Mouse (Mus musculus): ENCODE results near the gene Cep41.

The Cep41 gene

DNA sequence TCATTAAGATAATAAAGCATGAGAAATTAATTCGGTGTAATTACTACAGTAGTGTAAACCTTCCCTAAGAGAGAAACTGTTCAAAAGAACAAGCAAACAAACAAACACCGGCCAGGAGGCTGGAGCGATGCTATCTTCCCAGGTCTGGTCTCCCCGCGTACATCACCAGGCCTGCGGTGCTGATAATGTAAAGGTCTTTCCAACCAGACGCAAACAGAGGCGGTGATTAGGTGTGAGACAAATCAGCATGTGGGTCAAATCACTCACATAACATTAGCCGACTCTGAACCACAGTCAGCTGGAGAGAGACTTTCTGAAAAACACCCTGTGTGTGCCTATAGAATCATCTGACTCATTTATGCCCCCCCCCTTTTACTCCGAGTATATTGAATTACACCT lies 17.8 kb upstream of the Cep41 start:
- DNase-seq (ENCODE audit: low spot score in 2 of 2): no peak

GRCm38 (mm10) chr6:30710371-30711364 lies 17.1 kb upstream of the Cep41 start:
- no peak for DNase-seq (ENCODE audit: low spot score in 2 of 2)

GRCm38 (mm10) chr6:30709115-30709514 lies 15.6 kb upstream of the Cep41 start:
- no peak for DNase-seq (ENCODE audit: low spot score in 2 of 2)

GRCm38 (mm10) chr6:30703977-30704602 lies 10.5 kb upstream of the Cep41 start:
- DNase-seq (ENCODE audit: low spot score in 2 of 2): no peak

DNA sequence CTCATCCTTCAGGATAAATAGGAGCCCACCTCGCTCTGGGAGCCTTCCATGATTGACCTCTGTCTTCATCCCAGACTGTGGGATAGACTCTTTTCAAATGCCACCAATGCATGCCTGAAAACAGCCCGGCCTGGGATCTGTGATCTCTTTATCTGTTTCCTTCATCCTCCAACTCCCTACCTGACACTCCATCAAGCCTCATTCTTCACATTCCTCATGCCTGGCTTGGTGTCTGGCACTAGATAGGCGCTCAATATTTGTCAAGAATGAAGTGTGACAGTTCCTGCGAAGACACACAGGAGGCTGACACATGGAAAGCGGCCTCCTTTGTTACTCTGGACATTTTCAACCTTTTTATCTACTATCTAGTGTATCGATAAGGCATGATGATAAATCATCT lies 9.9 kb upstream of the Cep41 start:
- DNase-seq (ENCODE audit: low spot score in 2 of 2): no peak

- no peak for DNase-seq (ENCODE audit: low spot score in 2 of 2)
Measured at GRCm38 (mm10) chr6:30702881-30703280, 9.3 kb upstream of the Cep41 start.

DNA sequence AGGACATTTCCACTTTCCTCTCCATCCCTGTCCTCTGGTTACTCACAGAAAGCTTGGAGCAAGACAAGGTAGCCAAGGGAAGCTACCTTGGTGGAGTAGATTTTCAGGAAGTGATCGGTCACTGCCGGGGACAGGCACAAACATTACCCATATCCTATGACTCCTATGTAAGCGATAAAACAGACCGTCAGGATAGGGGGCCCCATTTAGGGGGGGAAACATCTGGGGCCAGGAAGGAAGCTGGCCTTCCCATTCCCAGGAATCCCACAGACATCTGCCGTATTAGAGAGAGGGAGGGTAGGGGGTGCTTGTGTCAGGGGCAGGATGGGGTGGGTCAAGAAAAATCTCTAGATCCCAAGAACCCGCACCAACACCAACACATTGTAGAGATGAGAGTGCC lies 6.6 kb upstream of the Cep41 start:
- no peak for DNase-seq (ENCODE audit: low spot score in 2 of 2)

DNA sequence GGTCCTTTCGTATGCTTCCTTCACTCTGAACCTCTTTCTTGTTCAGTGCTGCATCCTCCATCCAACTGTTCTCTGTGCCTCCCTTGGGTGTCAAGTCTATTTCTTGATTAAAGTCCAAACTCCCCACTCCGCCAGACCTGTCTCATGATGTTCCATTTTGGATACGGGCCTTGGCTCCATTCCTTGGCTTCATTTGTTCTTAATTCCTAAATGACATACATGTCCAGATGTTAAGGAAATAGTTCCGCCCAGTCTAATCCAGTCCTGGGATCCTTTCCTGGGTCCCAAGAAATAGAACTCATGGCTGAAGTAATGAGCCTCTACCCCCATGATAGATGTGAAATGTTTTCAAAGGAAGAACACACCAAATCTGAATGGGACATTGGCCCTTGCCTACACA lies 4.5 kb upstream of the Cep41 start:
- no peak for DNase-seq (ENCODE audit: low spot score in 2 of 2)

DNA sequence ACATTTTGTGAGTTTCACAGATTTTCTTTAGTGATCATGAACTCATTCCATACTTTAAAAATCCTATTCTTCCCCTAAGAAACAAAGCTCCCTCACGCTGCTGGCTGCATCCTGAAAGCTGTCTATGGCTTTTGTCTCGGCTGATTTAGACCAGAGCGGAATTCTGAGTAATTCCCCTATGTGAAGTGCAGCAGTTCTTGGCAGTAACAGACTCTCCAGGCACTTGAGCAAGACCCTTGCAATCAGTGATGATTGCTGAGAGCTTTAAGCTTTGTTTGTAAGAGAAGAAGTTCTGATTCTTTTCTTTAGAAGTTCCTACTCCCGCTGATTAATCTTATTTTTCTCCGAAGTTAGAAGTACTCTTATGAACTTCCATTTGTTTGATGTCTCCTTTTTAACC lies 3.9 kb upstream of the Cep41 start:
- no peak for DNase-seq (ENCODE audit: low spot score in 2 of 2)

GRCm38 (mm10) chr6:30695124-30695523 lies 1.6 kb upstream of the Cep41 start:
- no peak for DNase-seq (ENCODE audit: low spot score in 2 of 2)

DNA sequence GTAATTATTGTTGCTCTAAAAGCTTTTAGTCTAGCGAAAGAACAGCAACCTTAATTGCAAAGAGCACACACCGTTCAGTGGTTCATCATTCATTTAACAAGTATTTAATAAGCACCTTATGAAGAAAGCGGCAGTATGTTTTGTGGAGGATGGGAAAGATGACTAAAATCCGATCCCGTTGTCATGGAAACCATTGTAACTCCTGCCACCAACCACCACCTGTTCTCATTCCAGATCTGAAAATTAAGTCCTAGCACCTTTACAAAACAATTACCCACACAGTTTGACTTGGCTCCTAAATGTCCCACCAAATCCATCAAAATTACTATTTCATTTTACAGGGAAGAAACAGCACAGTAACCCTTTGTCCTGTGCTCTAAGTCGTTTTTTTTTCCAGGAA lies 660 bp upstream of the Cep41 start:
- DNase-seq (ENCODE audit: low spot score in 2 of 2): peak in 1 of 2 experiments; percentile 61

DNA sequence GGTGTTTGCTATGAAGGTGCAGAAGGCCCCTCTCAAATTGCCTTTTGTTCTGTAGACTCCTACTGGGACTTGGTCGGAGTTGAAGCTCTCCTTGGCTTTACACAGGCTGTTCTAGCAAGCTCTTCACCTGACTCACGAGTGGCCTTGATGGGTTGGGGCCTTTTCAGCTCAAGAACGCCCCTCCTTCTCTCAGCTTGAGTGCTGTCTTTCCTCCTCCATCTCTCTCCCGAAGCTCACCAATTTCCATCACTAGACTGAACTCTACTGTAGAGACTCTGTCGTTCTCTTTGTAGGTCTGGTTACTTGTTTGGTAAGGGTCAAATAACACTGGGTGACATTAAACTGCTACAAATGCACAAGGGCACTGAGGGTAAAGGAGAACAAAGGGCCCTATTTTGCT lies 723 bp downstream of the Cep41 start:
- no peak for DNase-seq (ENCODE audit: low spot score in 2 of 2)

DNA sequence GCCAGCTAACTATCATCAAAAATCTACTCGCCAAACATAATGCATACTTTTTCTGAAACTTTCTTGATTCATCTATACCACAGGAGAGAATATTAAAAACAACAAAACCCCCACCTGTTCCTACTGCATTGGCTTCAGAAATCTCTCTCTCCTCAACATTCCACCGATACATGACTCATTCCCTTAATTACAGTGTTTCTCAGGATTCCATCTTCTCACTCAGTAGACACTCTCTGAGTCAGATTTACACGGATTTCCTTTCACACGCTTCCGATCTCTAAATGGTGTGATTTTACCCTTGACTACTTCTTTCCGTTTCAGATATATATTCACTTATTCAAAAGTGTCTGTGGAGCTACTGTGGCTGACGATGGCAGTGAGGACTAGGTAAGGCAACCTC lies 6.4 kb downstream of the Cep41 start:
- DNase-seq (ENCODE audit: low spot score in 2 of 2): no peak

GRCm38 (mm10) chr6:30684570-30684969 lies 9.0 kb downstream of the Cep41 start:
- DNase-seq (ENCODE audit: low spot score in 2 of 2): no peak

DNA sequence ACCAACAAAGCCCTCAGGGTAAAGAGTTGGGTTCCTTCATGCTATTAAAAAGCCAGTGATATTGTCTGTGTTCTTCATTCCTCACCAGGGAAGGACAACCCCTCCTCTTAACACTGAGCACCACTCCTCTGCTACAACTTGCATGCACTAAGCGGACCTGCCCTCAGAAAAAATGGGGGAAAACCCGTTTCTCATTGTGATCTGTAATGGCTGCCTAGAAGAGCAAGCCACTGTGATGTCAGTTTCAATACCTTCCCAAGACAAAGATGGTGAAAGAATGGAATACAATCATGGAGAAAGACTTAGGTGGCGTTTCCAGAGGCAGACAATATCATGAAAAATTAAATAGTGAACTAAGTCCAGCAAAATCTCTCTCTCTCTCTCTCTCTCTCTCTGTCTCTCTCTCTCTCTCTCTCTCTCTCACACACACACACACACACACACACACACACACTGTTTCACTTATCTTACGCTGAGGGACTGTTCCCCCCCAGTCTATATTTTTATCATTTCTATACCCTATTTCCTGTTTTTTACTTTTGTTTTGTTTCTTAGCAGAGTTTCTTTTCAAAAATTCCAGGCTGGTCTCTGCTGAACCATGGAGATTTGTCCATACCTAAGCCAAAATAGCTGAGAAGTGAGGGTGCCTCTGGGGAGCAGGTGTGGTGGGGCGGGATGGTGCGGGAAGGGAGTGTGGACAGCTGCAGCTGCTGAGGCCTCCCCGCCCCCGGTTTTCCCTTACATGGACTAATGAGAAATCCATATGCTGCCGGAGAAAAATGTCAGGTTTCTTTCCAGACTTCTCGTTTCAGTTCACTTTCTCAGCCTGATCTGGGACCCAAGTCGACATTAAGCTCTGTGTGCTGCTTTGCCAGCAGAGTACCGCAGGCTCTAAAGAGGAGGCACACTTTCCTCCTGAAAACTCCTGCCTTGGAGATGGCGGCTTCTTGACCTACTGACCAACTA lies 11.3 kb downstream of the Cep41 start:
- no peak for DNase-seq (ENCODE audit: low spot score in 2 of 2)

GRCm38 (mm10) chr6:30680442-30680841 lies 13.1 kb downstream of the Cep41 start:
- no peak for DNase-seq (ENCODE audit: low spot score in 2 of 2)

DNA sequence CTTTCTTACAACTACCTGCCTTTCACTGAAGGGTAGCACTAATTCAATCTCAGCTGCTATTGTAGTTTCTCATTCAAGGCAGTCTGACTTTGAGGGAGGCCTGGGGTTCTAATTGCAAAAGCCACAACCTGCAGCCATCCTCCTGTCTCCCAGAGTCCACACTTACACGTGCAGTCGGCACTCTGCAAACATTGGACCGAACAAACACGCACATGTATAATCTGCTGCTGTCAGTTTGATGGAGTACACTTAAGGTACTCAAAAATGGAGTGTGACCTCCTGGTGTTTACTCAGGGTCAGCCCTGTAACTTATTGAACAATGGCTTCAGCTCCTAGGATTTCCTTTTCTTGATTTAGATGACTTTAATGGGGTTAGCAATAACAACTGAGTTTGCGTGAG lies 14.0 kb downstream of the Cep41 start:
- no peak for DNase-seq (ENCODE audit: low spot score in 2 of 2)

- DNase-seq (ENCODE audit: low spot score in 2 of 2): no peak
Measured at GRCm38 (mm10) chr6:30678482-30678881, 15.1 kb downstream of the Cep41 start.

DNA sequence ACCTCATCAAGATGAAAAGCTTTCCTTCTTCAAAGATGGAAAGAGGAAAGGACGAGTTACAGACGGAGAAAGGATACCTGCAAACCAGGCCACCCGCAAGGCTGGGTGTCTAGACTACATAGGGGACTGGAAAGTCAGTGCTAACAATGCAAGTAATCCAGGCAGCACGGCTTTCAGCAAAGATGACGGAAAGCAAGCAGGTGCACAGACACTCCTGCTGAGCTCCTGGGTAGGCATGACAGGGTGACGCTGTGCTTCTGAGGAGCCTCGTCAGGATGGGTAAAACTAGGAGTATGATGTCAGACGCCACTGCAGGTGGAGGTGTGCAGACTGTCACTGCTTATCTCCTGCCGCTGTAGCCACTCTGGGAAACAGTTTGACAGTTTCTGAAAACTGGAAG lies 16.0 kb downstream of the Cep41 start:
- no peak for DNase-seq (ENCODE audit: low spot score in 2 of 2)

DNA sequence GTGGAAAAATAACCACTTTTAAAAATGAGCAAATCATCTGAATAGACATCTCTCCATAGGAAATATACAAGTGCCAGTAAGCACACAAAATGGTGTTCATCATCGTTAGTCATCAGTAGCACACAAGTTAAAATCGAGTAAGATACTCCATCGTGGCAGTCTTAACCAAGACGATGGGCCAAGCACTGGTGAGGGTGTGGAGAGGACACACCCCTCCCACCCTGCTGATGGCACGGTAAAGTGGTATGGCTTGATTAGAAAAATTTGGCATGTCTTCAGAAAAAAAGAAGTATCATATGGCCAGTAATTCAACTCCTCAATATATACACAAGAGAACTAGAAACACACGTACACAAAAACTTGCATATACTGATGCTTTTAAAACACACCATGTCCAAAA lies 17.0 kb downstream of the Cep41 start:
- no peak for DNase-seq (ENCODE audit: low spot score in 2 of 2)

DNA sequence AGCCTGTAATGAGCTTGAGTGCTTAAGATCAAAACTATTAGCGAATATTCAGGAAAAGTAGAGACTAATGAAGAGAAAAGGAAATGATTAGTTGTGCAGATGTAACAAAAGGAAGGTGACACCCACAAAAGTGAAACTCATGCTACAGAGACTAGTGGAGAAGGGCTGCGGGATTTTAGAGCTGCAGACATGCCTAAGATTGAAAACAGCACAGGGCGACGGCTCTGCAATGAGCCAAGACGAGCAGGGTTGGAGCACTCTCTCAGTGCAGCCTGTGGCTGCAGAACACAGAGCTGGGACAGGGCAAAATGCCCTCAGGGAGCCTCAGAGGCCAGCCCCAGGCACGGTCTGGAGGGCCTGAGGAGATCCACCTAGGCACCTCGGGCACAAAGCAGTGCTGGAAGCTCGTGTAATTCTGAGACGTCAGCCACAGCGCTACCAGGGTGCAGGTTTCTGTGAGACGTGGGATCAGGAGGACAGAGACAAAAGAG lies 18.2 kb downstream of the Cep41 start:
- peak in 1 of 2 experiments; percentile 37 for DNase-seq (ENCODE audit: low spot score in 2 of 2)

Measured in right cerebral cortex, postnatal 10 days (tissue).